Mouse (Mus musculus): ENCODE data around the gene Tmem125. TPM values are rescaled to one million over a fixed set of nuclear protein-coding genes. Genes with fewer than 3 reads are reported as not detected.

Tmem125 gene
- total RNA-seq, 1 experiment from 2014 or later = 1.4 TPM

Other genes starting within 250 kb of the Tmem125 start
- gene Szt2, start 134.8 kb downstream of the Tmem125 start, total RNA-seq (2021) = 18.3 and 22.5 TPM in 2 replicates
- gene Med8, start 134.7 kb downstream of the Tmem125 start, total RNA-seq (2021) = 65.7 and 67.9 TPM in 2 replicates
- 66.4 and 75.4 TPM in 2 replicates for gene Elovl1, start 116.0 kb downstream of the Tmem125 start, total RNA-seq (2021)
- gene Cdc20, start 106.7 kb downstream of the Tmem125 start, total RNA-seq (2021) = 24.5 and 25.0 TPM in 2 replicates
- gene Mpl, start 86.5 kb downstream of the Tmem125 start, total RNA-seq (2021) = 0.15 and 0.41 TPM in 2 replicates
- 65.7 and 79.2 TPM in 2 replicates for gene Tie1, start 54.0 kb downstream of the Tmem125 start, total RNA-seq (2021)
- 3.6 TPM in 1 of 2 replicates, not detected in the other for gene 2610528J11Rik, start 17.0 kb downstream of the Tmem125 start, total RNA-seq (2021)
- not detected in 2 replicates for gene Cfap57, start 76.7 kb upstream of the Tmem125 start, total RNA-seq (2021)
- gene Ebna1bp2, start 76.8 kb upstream of the Tmem125 start, total RNA-seq (2021) = 67.7 and 86.3 TPM in 2 replicates
- not detected in 2 replicates for gene Olfr62, start 114.9 kb upstream of the Tmem125 start, total RNA-seq (2021)
- gene Olfr1342, start 148.7 kb upstream of the Tmem125 start, total RNA-seq (2021) = not detected in 2 replicates
- not detected in 2 replicates for gene Olfr1341, start 159.5 kb upstream of the Tmem125 start, total RNA-seq (2021)
- not detected in 2 replicates for gene Olfr1340, start 176.1 kb upstream of the Tmem125 start, total RNA-seq (2021)
- gene Olfr1339, start 188.1 kb upstream of the Tmem125 start, total RNA-seq (2021) = not detected in 2 replicates
- gene Olfr1338, start 214.7 kb upstream of the Tmem125 start, total RNA-seq (2021) = not detected in 2 replicates
- not detected in 2 replicates for gene Olfr1337, start 238.5 kb upstream of the Tmem125 start, total RNA-seq (2021)